In the genomic region with DNA sequence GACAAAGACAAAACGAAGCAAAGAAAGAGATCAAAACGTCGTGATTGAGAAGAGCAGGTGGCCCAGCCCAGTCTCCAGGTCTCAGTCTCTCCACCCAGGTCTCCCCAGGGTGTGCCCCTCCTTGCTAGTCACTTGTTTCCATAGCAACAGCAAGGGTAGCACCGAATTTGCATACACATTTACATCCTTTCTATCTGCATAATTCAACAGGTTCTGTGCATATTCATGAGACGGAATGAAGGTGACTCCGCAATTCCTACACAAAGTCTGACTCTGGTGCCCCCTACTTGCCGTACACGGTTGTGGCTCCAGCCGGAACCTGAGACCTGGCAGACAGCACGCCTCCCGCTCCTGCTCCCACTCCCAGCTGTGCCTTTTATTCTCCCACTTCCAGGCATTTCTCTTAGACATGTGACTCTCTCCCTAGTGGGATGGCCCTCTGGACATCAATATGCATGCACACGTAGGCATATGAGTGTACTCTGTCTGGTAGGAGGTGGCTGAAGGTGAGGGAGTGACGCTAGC, we compare ENCODE assay signal across 8 mouse cellular contexts. TPM values are rescaled to one million over a fixed set of nuclear protein-coding genes. Genes with fewer than 3 reads are reported as not detected.
DNase-seq lines count a peak whose midpoint lies in the region; ATAC-seq lines count a peak whose summit lies in the region.

No protein-coding gene starts in this region.

- H3K27ac ChIP-seq in forebrain, embryonic 12.5 days: peak overlapping the region; percentile 59

- peak overlapping the region; percentile 14; the same call in 1 of the 2 replicates for H3K4me3 ChIP-seq in forebrain, embryonic 12.5 days (replicated peaks)

- H3K4me2 ChIP-seq in forebrain, embryonic 12.5 days: peak overlapping the region; percentile 40

- peaks cover 6% of the 10 kb centered on the region for H3K36me3 ChIP-seq in forebrain, embryonic 12.5 days (replicated peaks)

- no peak overlapping the region for H3K9ac ChIP-seq in forebrain, embryonic 12.5 days

- ATAC-seq in forebrain, embryonic 12.5 days (ENCODE audit: low FRiP score): peak; percentile 82
- peak; percentile 82 to 84 for ATAC-seq in hematopoietic stem cell, adult 5-6 weeks (replicated peaks in 1 of 2; ENCODE audit: insufficient read depth in 1 of 2, low FRiP score in 2 of 2, low TSS enrichment in 1 of 2, low read depth in 1 of 2, poor library complexity in 2 of 2, severe bottlenecking in 2 of 2)

- H3K4me1 ChIP-seq in forebrain, embryonic 12.5 days: peaks cover 56% of the 10 kb centered on the region

- intact Hi-C loops in heart, postnatal 25 days (cut with DNase I): loop anchor here (2.0 to 5.0 kb wide), 3 partner anchors 52 to 155 kb away; no protein-coding TSS in a partner anchor

- DNase-seq in heart, adult 18-20 months: peak; percentile 65 to 76
- DNase-seq in heart, postnatal 25 days (ENCODE audit: low spot score): no peak
- DNase-seq in c-Kit-positive CD71-positive TER-119-positive erythroid progenitor cells, embryonic 14.5 days (ENCODE audit: low spot score): peak; percentile 42
- DNase-seq in layer of hippocampus, postnatal 10 days (ENCODE audit: low spot score in 2 of 2): peak; percentile 65 to 71
- peak; percentile 70 for DNase-seq in lung, postnatal 14 days
- peak; percentile 83 to 86 for DNase-seq in right cerebral cortex, adult 2 months (ENCODE audit: low spot score in 2 of 2)

- H3K27me3 ChIP-seq in forebrain, embryonic 12.5 days: peaks cover 27% of the 10 kb centered on the region

- WGBS in forebrain, embryonic 12.5 days: 1% methylated on average over 13 of the region's 13 CpGs

- H3K9me3 ChIP-seq in forebrain, embryonic 12.5 days: no peaks in the 10 kb centered on the region

RNA-seq across cellular contexts. Expression of a gene that starts 6.3 kb away (rescaled TPM):
- 10 to 100 TPM; 35.0 to 37.3 TPM for total RNA-seq in heart, adult 18-20 months (2021)
- 10 to 100 TPM; 30.5 to 32.0 TPM for total RNA-seq in heart, postnatal 25 days (2021)
- 77.0 and 79.1 TPM in 2 replicates for polyA plus RNA-seq in forebrain, embryonic 12.5 days (2016; fragmentation: Nextera tagmentation; extraction: Ambion mirVana)
- 20.6 and 22.8 TPM in 2 replicates for total RNA-seq in hematopoietic stem cell, adult 5-6 weeks (2017)
- 10 to 100 TPM; 27.7 to 34.4 TPM for total RNA-seq in layer of hippocampus, postnatal 10 days (2021)

RNA-seq across cellular contexts. Expression of a gene that starts 7.3 kb away (rescaled TPM):
- 100 to 1,000 TPM; 105 TPM for total RNA-seq in heart, adult 18-20 months (2021)
- 10 to 100 TPM; 74.2 to 87.4 TPM for total RNA-seq in heart, postnatal 25 days (2021)
- polyA plus RNA-seq in forebrain, embryonic 12.5 days (2016; fragmentation: Nextera tagmentation; extraction: Ambion mirVana): 56.6 and 62.1 TPM in 2 replicates
- total RNA-seq in hematopoietic stem cell, adult 5-6 weeks (2017): 141 and 178 TPM in 2 replicates
- 10 to 100 TPM; 23.2 to 24.5 TPM for total RNA-seq in layer of hippocampus, postnatal 10 days (2021)

RNA-seq across cellular contexts. Expression of a gene that starts 10.2 kb away (rescaled TPM):
- 1 to 10 TPM; 3.3 to 4.4 TPM for total RNA-seq in heart, adult 18-20 months (2021)
- 1 to 10 TPM; 4.2 to 5.1 TPM for total RNA-seq in heart, postnatal 25 days (2021)
- 21.9 and 28.3 TPM in 2 replicates for polyA plus RNA-seq in forebrain, embryonic 12.5 days (2016; fragmentation: Nextera tagmentation; extraction: Ambion mirVana)
- total RNA-seq in hematopoietic stem cell, adult 5-6 weeks (2017): not detected in 2 replicates
- total RNA-seq in layer of hippocampus, postnatal 10 days (2021): 10 to 100 TPM; 64.7 to 65.0 TPM

RNA-seq across cellular contexts. Expression of a gene that starts 15.9 kb away (rescaled TPM):
- 10 to 100 TPM; 70.4 to 79.1 TPM for total RNA-seq in heart, adult 18-20 months (2021)
- total RNA-seq in heart, postnatal 25 days (2021): 10 to 100 TPM; 74.8 to 79.9 TPM
- 159 and 179 TPM in 2 replicates for polyA plus RNA-seq in forebrain, embryonic 12.5 days (2016; fragmentation: Nextera tagmentation; extraction: Ambion mirVana)
- 32.8 and 62.5 TPM in 2 replicates for total RNA-seq in hematopoietic stem cell, adult 5-6 weeks (2017)
- total RNA-seq in layer of hippocampus, postnatal 10 days (2021): 100 to 1,000 TPM; 142 to 158 TPM

RNA-seq across cellular contexts. Expression of a gene that starts 23.9 kb away (rescaled TPM):
- total RNA-seq in heart, adult 18-20 months (2021): not detected
- not detected for total RNA-seq in heart, postnatal 25 days (2021)
- polyA plus RNA-seq in forebrain, embryonic 12.5 days (2016; fragmentation: Nextera tagmentation; extraction: Ambion mirVana): 0.42 and 0.46 TPM in 2 replicates
- total RNA-seq in hematopoietic stem cell, adult 5-6 weeks (2017): not detected in 2 replicates
- not detected for total RNA-seq in layer of hippocampus, postnatal 10 days (2021)

Comparison
In these comparisons a context has a peak if more than half of its experiments do, and no peak if none do; other contexts are left out.
1. RNA of a gene that starts 10.2 kb away (total RNA-seq): 64.7 to 65.0 TPM in layer of hippocampus, postnatal 10 days; 4.2 to 5.1 TPM in heart, postnatal 25 days, 3.3 to 4.4 TPM in heart, adult 18-20 months and not detected in hematopoietic stem cell, adult 5-6 weeks; every median in the first group is over 10 times any median in the second.